ENCODE assay signal across 22 mouse cellular contexts in the genomic region with DNA sequence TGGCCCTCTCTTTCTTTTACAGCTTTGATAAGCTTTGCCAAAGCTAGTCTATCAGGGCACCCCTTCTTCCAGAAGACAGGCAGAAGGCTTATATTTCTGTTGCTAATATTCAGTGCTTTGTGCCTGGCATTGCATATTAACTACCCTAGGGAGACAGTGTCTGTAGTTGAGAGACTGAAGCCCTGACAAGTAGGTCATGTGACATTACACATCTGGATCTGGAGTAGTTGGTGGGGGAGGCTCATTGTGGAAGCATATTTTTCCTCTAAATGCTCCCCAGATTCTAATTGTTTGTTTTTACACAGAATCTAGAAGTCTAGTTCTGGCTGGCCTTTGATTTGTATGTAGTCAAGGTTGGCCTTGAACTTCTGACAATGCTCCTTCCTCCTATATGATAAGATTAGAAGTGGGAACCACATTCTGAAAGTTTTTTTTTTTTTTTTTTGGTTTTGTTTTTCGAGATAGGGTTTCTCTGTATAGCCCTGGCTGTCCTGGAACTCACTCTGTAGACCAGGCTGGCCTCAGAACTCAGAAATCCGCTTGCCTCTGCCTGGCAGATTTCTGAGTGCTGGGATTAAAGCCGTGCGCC. TPM values are rescaled to one million over a fixed set of nuclear protein-coding genes. Genes with fewer than 3 reads are reported as not detected.
DNase-seq lines count a peak whose midpoint lies in the region; ATAC-seq and TF ChIP-seq lines count a peak whose summit lies in the region.
"Had no signal": no experiment of that assay in that cellular context is flagged by ENCODE, and none has a peak within 500 bp of the region (broad histone marks: within the 10 kb centered on the region; RNA-seq: fewer than 3 reads in every experiment).

No protein-coding gene starts in this region.

- peak overlapping the region; percentile 7; the same call in 1 of the 2 replicates for H3K9ac ChIP-seq in kidney, embryonic 14.5 days (ENCODE audit: low read depth, low read length)
- H3K9ac ChIP-seq in CH12.LX (ENCODE audit: insufficient read depth, low read depth) = no peak overlapping the region
- peak overlapping the region; percentile 30; the same call in 1 of the 2 replicates for H3K9ac ChIP-seq in liver, embryonic 13.5 days
- H3K9ac ChIP-seq: limb, embryonic 12.5 days; lung, embryonic 15.5 days; neural tube, embryonic 12.5 days had no signal

- H3K4me1 ChIP-seq in kidney, embryonic 14.5 days (ENCODE audit: control insufficient read depth, insufficient read depth, low read length) = peaks cover 12% of the 10 kb centered on the region; the same call in 1 of the 2 replicates
- H3K4me1 ChIP-seq in CH12.LX (ENCODE audit: control insufficient read depth in 1 of 2, insufficient read depth in 2 of 2) = peaks cover 5 to 57% of the 10 kb centered on the region in 2 experiments; a peak in 3 of 4 replicates
- peaks cover 70% of the 10 kb centered on the region for H3K4me1 ChIP-seq in liver, embryonic 13.5 days (replicated peaks)

- no peak overlapping the region for H3K4me3 ChIP-seq in kidney, embryonic 14.5 days (ENCODE audit: low read length)
- H3K4me3 ChIP-seq in CH12.LX (replicated peaks in 1 of 3; ENCODE audit: low read depth in 2 of 3, low read length in 2 of 3, poor library complexity in 1 of 3) = no peak overlapping the region
- no peak overlapping the region for H3K4me3 ChIP-seq in liver, embryonic 13.5 days (replicated peaks)
- H3K4me3 ChIP-seq: heart, embryonic 10.5 days; layer of hippocampus, adult 2 months; limb, embryonic 12.5 days; lung, embryonic 15.5 days; neural tube, embryonic 12.5 days had no signal

- dilution Hi-C loops in CH12.LX (cut with MboI; ENCODE audit: extremely low pct_ligation_motif_present, extremely low pct_unique_long_range_greater_than_20kb, low sequenced_read_pairs) = no loop called here

- no peak overlapping the region for H3K27ac ChIP-seq in kidney, embryonic 14.5 days (ENCODE audit: low read depth, low read length)
- H3K27ac ChIP-seq in CH12.LX (ENCODE audit: insufficient read depth, low read depth) = 0 out of 2 replicates have a peak overlapping the region, but pooled peaks have one; percentile 12
- H3K27ac ChIP-seq in liver, embryonic 13.5 days = peak overlapping the region; percentile 63; the same call in 1 of the 2 replicates
- H3K27ac ChIP-seq: heart, embryonic 10.5 days; layer of hippocampus, adult 2 months; limb, embryonic 12.5 days; lung, embryonic 15.5 days; neural tube, embryonic 12.5 days had no signal

- in situ Hi-C loops in CH12.LX (cut with MboI; ENCODE audit: low pct_ligation_motif_present, low pct_unique_long_range_greater_than_20kb, low sequenced_read_pairs) = no loop called here

- peaks cover 67% of the 10 kb centered on the region for H3K79me2 ChIP-seq in CH12.LX (replicated peaks; ENCODE audit: control insufficient read depth, extremely low read depth, insufficient read depth, poor library complexity, severe bottlenecking)

- H3K27me3 ChIP-seq in kidney, embryonic 14.5 days (ENCODE audit: control insufficient read depth, insufficient read depth, low read length) = no peaks in the 10 kb centered on the region
- no peaks in the 10 kb centered on the region for H3K27me3 ChIP-seq in CH12.LX (replicated peaks)
- no peaks in the 10 kb centered on the region for H3K27me3 ChIP-seq in liver, embryonic 13.5 days
- H3K27me3 ChIP-seq: limb, embryonic 12.5 days; lung, embryonic 15.5 days; neural tube, embryonic 12.5 days; Patski had no signal

- WGBS in kidney, embryonic 14.5 days = 84% methylated on average over 4 of the region's 4 CpGs
- WGBS in liver, embryonic 13.5 days (ENCODE audit: insufficient replicate concordance) = 67% methylated on average over 4 of the region's 4 CpGs

- peaks cover 42% of the 10 kb centered on the region for H3K36me3 ChIP-seq in kidney, embryonic 14.5 days (ENCODE audit: control insufficient read depth, insufficient read depth, low read length)
- H3K36me3 ChIP-seq in CH12.LX (replicated peaks in 1 of 2; ENCODE audit: control insufficient read depth in 1 of 2, insufficient read depth in 1 of 2, low read length in 1 of 2) = peaks cover 25 to 51% of the 10 kb centered on the region in 2 experiments
- H3K36me3 ChIP-seq in liver, embryonic 13.5 days = peaks cover 61% of the 10 kb centered on the region

- H3K9me3 ChIP-seq in kidney, embryonic 14.5 days (ENCODE audit: control insufficient read depth, low read length) = no peaks in the 10 kb centered on the region
- H3K9me3 ChIP-seq in CH12.LX (replicated peaks; ENCODE audit: low read length) = no peaks in the 10 kb centered on the region
- H3K9me3 ChIP-seq in liver, embryonic 13.5 days (replicated peaks) = no peaks in the 10 kb centered on the region
- H3K9me3 ChIP-seq: heart, embryonic 10.5 days; limb, embryonic 12.5 days; lung, embryonic 15.5 days; neural tube, embryonic 12.5 days had no signal

- TF ChIP-seq RAD21 in CH12.LX (IDR thresholded peaks at IDR 0.05; ENCODE audit: low read depth, low read length) = no peak

- no peak for TF ChIP-seq EP300 in CH12.LX (IDR thresholded peaks at IDR 0.05; ENCODE audit: low read length)

- no peak; the same call in 1 of the 2 replicates for TF ChIP-seq POLR2A in CH12.LX (IDR thresholded peaks at IDR 0.05; ENCODE audit: low read depth, low read length)

- ATAC-seq in kidney, embryonic 14.5 days (ENCODE audit: low FRiP score, low TSS enrichment) = no peak
- ATAC-seq in liver, embryonic 13.5 days (ENCODE audit: low read depth) = no peak
- ATAC-seq: activated CD4-positive, CD25-positive, alpha-beta regulatory T cell, adult 4 months; hindbrain, embryonic 16.5 days; intestine, postnatal 0 days; Patski had no signal

- no peak for DNase-seq in kidney, adult 18-20 months
- DNase-seq in A20 (ENCODE audit: low read depth, low spot score) = peak; percentile 29
- peak; percentile 34 for DNase-seq in CH12.LX (ENCODE audit: extremely low read depth)
- no peak for DNase-seq in liver, embryonic 13.5 days
- no peak for DNase-seq in right cerebral cortex, postnatal 25 days
- DNase-seq in heart, postnatal 4 days = no peak
- DNase-seq: adrenal gland, postnatal 25 days; cerebellum, adult 8-10 months; gastrocnemius, postnatal 25 days; heart, postnatal 14 days; kidney, postnatal 10 days; thymus, postnatal 14 days had no signal

- no peak overlapping the region for H3K4me2 ChIP-seq in kidney, embryonic 14.5 days (replicated peaks; ENCODE audit: low read depth, low read length)
- H3K4me2 ChIP-seq in CH12.LX (ENCODE audit: insufficient read depth, low read depth, poor library complexity, severe bottlenecking) = no peak overlapping the region
- H3K4me2 ChIP-seq in liver, embryonic 13.5 days = 0 out of 2 replicates have a peak overlapping the region, but pooled peaks have one; percentile 10
- H3K4me2 ChIP-seq: limb, embryonic 12.5 days; lung, embryonic 15.5 days; neural tube, embryonic 12.5 days had no signal

- TF ChIP-seq CTCF in CH12.LX (conservative IDR thresholded peaks at IDR 0.05 in 1 of 2, IDR thresholded peaks at IDR 0.05 in 1 of 2; ENCODE audit: low read depth in 2 of 2, low read length in 2 of 2) = no peak

TF ChIP-seq in CH12.LX, 34 proteins besides CTCF, POLR2A, EP300 and RAD21:
- no peak for TF ChIP-seq HCFC1 (IDR thresholded peaks at IDR 0.05; ENCODE audit: low read depth, low read length)
- no peak for TF ChIP-seq TBP (conservative IDR thresholded peaks at IDR 0.05; ENCODE audit: low read depth, low read length)
- TF ChIP-seq USF2 (conservative IDR thresholded peaks at IDR 0.05; ENCODE audit: low read depth, low read length) = peak; percentile 65

RNA-seq across cellular contexts. Expression of gene Jmjd6, which starts 3.4 kb away (rescaled TPM):
- polyA plus RNA-seq in kidney, embryonic 14.5 days (2014; fragmentation: Nextera tagmentation; extraction: Ambion mirVana) = 68.6 and 72.7 TPM in 2 replicates
- total RNA-seq in CH12.LX (2012; rRNA removed) (106 and 110 TPM in 2 replicates), CH12.LX (2014; rRNA removed) (104 and 116 TPM in 2 replicates)
- 109 and 133 TPM in 2 replicates for polyA plus RNA-seq in CH12.LX (2012; ENCODE audit: insufficient read length, low read depth)
- polyA plus RNA-seq in liver, embryonic 13.5 days (2015; fragmentation: Nextera tagmentation; extraction: Ambion mirVana) = 38.1 and 40.1 TPM in 2 replicates
- 10 to 100 TPM; 41.2 to 43.3 TPM for total RNA-seq in heart, postnatal 4 days (2021)

RNA-seq across cellular contexts. Expression of gene Mettl23, which starts 3.6 kb away (rescaled TPM):
- polyA plus RNA-seq in kidney, embryonic 14.5 days (2014; fragmentation: Nextera tagmentation; extraction: Ambion mirVana) = 56.5 and 64.6 TPM in 2 replicates
- total RNA-seq in CH12.LX (2012; rRNA removed) (60.1 and 63.7 TPM in 2 replicates), CH12.LX (2014; rRNA removed) (64.9 and 82.2 TPM in 2 replicates)
- 30.6 and 44.5 TPM in 2 replicates for polyA plus RNA-seq in CH12.LX (2012; ENCODE audit: insufficient read length, low read depth)
- polyA plus RNA-seq in liver, embryonic 13.5 days (2015; fragmentation: Nextera tagmentation; extraction: Ambion mirVana) = 44.2 and 47.0 TPM in 2 replicates
- total RNA-seq in heart, postnatal 4 days (2021) = 10 to 100 TPM; 31.0 to 32.2 TPM

RNA-seq across cellular contexts. Expression of gene Mfsd11, which starts 5.6 kb away (rescaled TPM):
- 24.9 and 35.0 TPM in 2 replicates for polyA plus RNA-seq in kidney, embryonic 14.5 days (2014; fragmentation: Nextera tagmentation; extraction: Ambion mirVana)
- 13.2 and 16.0 TPM in 2 replicates for total RNA-seq in CH12.LX (2012; rRNA removed)
- total RNA-seq in CH12.LX (2014; rRNA removed) = 3.7 and 4.1 TPM in 2 replicates
- 15.4 and 17.7 TPM in 2 replicates for polyA plus RNA-seq in CH12.LX (2012; ENCODE audit: insufficient read length, low read depth)
- 10.4 and 11.8 TPM in 2 replicates for polyA plus RNA-seq in liver, embryonic 13.5 days (2015; fragmentation: Nextera tagmentation; extraction: Ambion mirVana)
- 10 to 100 TPM; 26.9 to 35.6 TPM for total RNA-seq in heart, postnatal 4 days (2021)

RNA-seq across cellular contexts. Expression of gene Srsf2, which starts 6.2 kb away (rescaled TPM):
- polyA plus RNA-seq in kidney, embryonic 14.5 days (2014; fragmentation: Nextera tagmentation; extraction: Ambion mirVana) = 981 and 1,041 TPM in 2 replicates
- 298 and 478 TPM in 2 replicates for total RNA-seq in CH12.LX (2012; rRNA removed)
- 443 and 471 TPM in 2 replicates for total RNA-seq in CH12.LX (2014; rRNA removed)
- 1,116 and 1,224 TPM in 2 replicates for polyA plus RNA-seq in CH12.LX (2012; ENCODE audit: insufficient read length, low read depth)
- 543 and 573 TPM in 2 replicates for polyA plus RNA-seq in liver, embryonic 13.5 days (2015; fragmentation: Nextera tagmentation; extraction: Ambion mirVana)
- total RNA-seq in heart, postnatal 4 days (2021) = 100 to 1,000 TPM; 269 to 299 TPM

RNA-seq across cellular contexts. Expression of gene Mxra7, which starts 18.8 kb away (rescaled TPM):
- 11.1 and 16.0 TPM in 2 replicates for polyA plus RNA-seq in kidney, embryonic 14.5 days (2014; fragmentation: Nextera tagmentation; extraction: Ambion mirVana)
- total RNA-seq in CH12.LX (2012; rRNA removed) = not detected in 2 replicates
- not detected in 2 replicates for total RNA-seq in CH12.LX (2014; rRNA removed)
- not detected in 2 replicates for polyA plus RNA-seq in CH12.LX (2012; ENCODE audit: insufficient read length, low read depth)
- 2.0 and 2.5 TPM in 2 replicates for polyA plus RNA-seq in liver, embryonic 13.5 days (2015; fragmentation: Nextera tagmentation; extraction: Ambion mirVana)
- 10 to 100 TPM; 40.9 to 42.9 TPM for total RNA-seq in heart, postnatal 4 days (2021)
- polyA plus RNA-seq: activated CD4-positive, CD25-positive, alpha-beta regulatory T cell, adult 4 months had no signal

Comparison
In these comparisons a context has a peak if more than half of its experiments do, and no peak if none do; other contexts are left out.
1. DNase-seq: peak in A20 (single experiment) and CH12.LX (single experiment); none in kidney, adult 18-20 months (single experiment), liver, embryonic 13.5 days (single experiment), right cerebral cortex, postnatal 25 days (single experiment) and heart, postnatal 4 days (single experiment).